Mouse (Mus musculus) T-cell, adult 66 days (primary cell): ENCODE results near the gene Ilvbl. TPM values are rescaled to one million over a fixed set of nuclear protein-coding genes. Genes with fewer than 3 reads are reported as not detected.

Experiments used
- total RNA-seq, 2 experiments: library from RNA; stranded (reverse); gene quantifications; 3 replicates in 1 of 2; 4 replicates in 1 of 2; pipeline ENCODE4 v1.2.4; 2023

The Ilvbl gene
- 100 to 1,000 TPM; 109 to 129 TPM for total RNA-seq

GRCm38 (mm10) chr10:78574250-78575104 is at the start of gene Ilvbl:
Ilvbl (plus strand) TSS chr10:78574346.

GRCm38 (mm10) chr10:78591406-78592328 is 17.5 kb downstream of the Ilvbl start, which contains the start of gene Syde1:
Syde1 (minus strand) TSS chr10:78591964.

GRCm38 (mm10) chr10:78617974-78618373 is 43.8 kb downstream of the Ilvbl start, which contains the start of gene Olfr1357:
Olfr1357 (minus strand) TSS chr10:78618074.

Other genes with a start within 250 kb of the Ilvbl start
- gene Agpat3, start 221.9 kb upstream of the Ilvbl start, total RNA-seq = 100 to 1,000 TPM; 103 to 124 TPM
- 100 to 1,000 TPM; 233 to 274 TPM for gene Rrp1, start 161.3 kb upstream of the Ilvbl start, total RNA-seq
- 10 to 100 TPM; 28.9 to 36.8 TPM for gene Cstb, start 148.7 kb upstream of the Ilvbl start, total RNA-seq
- 10 to 100 TPM; 12.0 to 13.6 TPM for gene Pdxk, start 109.4 kb upstream of the Ilvbl start, total RNA-seq
- gene Olfr1358, start 56.9 kb upstream of the Ilvbl start, total RNA-seq = not detected
- 1 to 10 TPM; 3.6 to 5.1 TPM for gene Syde1, start 17.6 kb downstream of the Ilvbl start, total RNA-seq
- gene Olfr1357, start 43.7 kb downstream of the Ilvbl start, total RNA-seq = not detected
- not detected for gene Casp14, start 143.9 kb downstream of the Ilvbl start, total RNA-seq
- gene Ccdc105, start 178.7 kb downstream of the Ilvbl start, total RNA-seq = not detected
- gene Slc1a6, start 206.2 kb downstream of the Ilvbl start, total RNA-seq = not detected